Mouse (Mus musculus): ENCODE measurements around the gene Sumf2.

The Sumf2 gene

DNA sequence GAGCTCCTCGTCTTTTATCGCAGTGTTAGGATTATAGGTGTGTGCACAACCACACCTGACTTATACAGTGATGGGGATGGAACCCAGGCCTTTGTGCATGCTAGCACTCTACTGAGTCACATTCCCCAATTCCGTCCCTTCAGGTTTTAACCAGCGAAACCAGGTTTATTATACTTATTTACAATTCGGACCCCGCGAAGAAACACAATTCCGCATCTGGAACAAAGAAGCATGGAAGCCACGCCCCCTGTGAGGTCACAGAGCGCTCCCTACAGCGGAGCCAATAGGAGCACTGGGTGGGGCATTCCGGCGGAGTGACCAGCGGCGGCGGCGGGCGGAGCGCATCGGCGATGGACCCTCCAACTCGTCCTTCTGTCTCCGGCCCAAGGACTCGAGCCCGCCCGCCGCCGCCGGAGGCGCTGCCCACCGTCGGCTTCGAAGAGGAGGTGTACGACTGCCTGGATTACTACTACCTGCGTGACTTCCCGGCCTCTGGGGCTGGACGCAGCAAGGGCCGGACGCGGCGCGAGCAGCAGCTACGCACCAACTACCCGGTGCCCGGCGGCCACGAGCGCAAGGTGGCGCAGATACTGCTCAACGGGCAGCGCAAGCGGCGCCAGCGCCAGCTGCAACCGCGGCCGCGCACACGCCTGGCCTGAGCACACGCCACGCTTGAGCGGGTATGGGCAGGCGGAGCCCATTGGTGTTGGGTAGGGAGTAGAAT lies 61.6 kb downstream of the Sumf2 start, which contains the start of gene Nupr1l:
Gene Nupr1l, plus strand, starts transcription at position 299 of the 724 bp plus-strand sequence.
- DNase-seq (ENCODE audit: extremely low spot score): peak; percentile 95

DNA sequence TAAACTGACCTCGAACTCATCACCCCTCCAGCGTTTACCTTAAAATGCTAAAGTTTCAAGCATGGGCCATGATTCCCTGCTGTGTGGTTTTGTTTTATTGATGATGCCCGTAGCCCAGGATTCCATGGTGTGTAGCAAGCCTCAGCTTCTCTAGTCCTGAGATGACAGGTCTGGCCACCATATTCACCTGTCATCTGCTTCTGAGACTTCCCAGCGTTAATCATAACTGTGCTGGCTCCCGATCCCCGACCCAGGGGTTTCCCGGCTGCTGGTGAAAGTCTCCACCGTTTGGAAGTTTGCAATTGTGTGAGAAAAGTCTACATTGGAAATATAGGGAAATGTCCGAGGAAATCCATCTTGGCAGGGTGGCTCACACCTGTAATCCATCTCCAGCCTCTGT lies 62.4 kb downstream of the Sumf2 start:
- no peak for DNase-seq (ENCODE audit: extremely low spot score)

DNA sequence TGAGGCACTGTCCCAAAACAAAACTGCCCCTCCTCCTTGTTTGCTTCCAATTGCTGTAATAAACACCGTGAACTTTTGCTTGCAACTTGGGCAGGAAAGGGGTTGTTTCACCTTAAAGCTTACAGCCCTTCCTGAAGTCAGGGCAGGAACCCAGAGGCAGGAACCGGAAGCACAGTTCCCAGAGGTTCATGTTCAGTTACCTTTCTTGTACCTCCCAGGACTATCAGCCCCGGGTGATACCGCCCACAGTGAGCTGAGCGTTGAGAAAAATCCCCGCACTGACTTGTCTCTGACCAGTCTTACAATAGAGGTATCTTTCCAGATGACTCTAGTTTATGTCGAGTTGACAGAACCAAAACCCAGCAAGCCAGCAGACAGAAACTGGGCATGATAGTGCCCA lies 62.8 kb downstream of the Sumf2 start:
- no peak for DNase-seq (ENCODE audit: extremely low spot score)
